Mouse (Mus musculus) erythroblast, embryonic 14.5 days (primary cell): Measurements from ENCODE around the gene Fut7.

Experiments
- GATA1 ChIP-seq: IDR thresholded peaks from 2 replicates; pipeline ENCODE4 v1.6.1; 2012; ENCODE audit warnings: low read length, inconsistent platforms, mixed read lengths
- TAL1 ChIP-seq: IDR thresholded peaks from 3 replicates; pipeline ENCODE4 v1.6.1; 2012; ENCODE audit warnings: low read length, inconsistent platforms, mixed read lengths

GRCm38 (mm10) chr2:25436286-25436820 lies 13.3 kb downstream of the Fut7 start:
- TF ChIP-seq TAL1 (no peak), GATA1 (no peak)
